Mouse (Mus musculus) cerebellum, adult 9-10 months (tissue): ENCODE data around the gene Prdm15.

Experiments used
- DNase-seq: peaks from one replicate; pipeline ENCODE4 v3.0.0; 2022

The Prdm15 gene

GRCm38 (mm10) chr16:97817414-97817813, 34.2 kb downstream of the Prdm15 start:
- DNase-seq = no peak

- no peak for DNase-seq
These were observed 36.4 kb downstream of the Prdm15 start for GRCm38 (mm10) chr16:97815269-97815668.

GRCm38 (mm10) chr16:97814060-97814459, 37.6 kb downstream of the Prdm15 start:
- DNase-seq = no peak

GRCm38 (mm10) chr16:97808881-97809280, 42.8 kb downstream of the Prdm15 start:
- DNase-seq = no peak

- no peak for DNase-seq
These were observed 46.0 kb downstream of the Prdm15 start for GRCm38 (mm10) chr16:97805646-97806045.

- peak; percentile 77 for DNase-seq
These were observed 46.7 kb downstream of the Prdm15 start for GRCm38 (mm10) chr16:97804680-97805547.

GRCm38 (mm10) chr16:97797950-97798869, 53.4 kb downstream of the Prdm15 start:
- DNase-seq = no peak

- DNase-seq = no peak
These were observed 54.4 kb downstream of the Prdm15 start for GRCm38 (mm10) chr16:97797212-97797611.

- no peak for DNase-seq
These were observed 57.4 kb downstream of the Prdm15 start for GRCm38 (mm10) chr16:97794256-97794655.

- DNase-seq = no peak
These were observed 68.6 kb downstream of the Prdm15 start for GRCm38 (mm10) chr16:97783057-97783456.

GRCm38 (mm10) chr16:97778353-97779025, 73.2 kb downstream of the Prdm15 start:
- peak; percentile 70 for DNase-seq

GRCm38 (mm10) chr16:97766501-97766900, 85.1 kb downstream of the Prdm15 start:
- DNase-seq = no peak

- no peak for DNase-seq
These were observed 87.0 kb downstream of the Prdm15 start for GRCm38 (mm10) chr16:97764626-97765025.

- no peak for DNase-seq
These were observed 87.7 kb downstream of the Prdm15 start for GRCm38 (mm10) chr16:97763990-97764340.

- no peak for DNase-seq
These were observed 88.3 kb downstream of the Prdm15 start, which contains the start of gene Ripk4 for GRCm38 (mm10) chr16:97763061-97763989. TSS of gene Ripk4 (minus strand) at chr16:97763787.

GRCm38 (mm10) chr16:97761782-97762181, 89.9 kb downstream of the Prdm15 start:
- DNase-seq = no peak

- no peak for DNase-seq
These were observed 92.0 kb downstream of the Prdm15 start for GRCm38 (mm10) chr16:97759681-97760080.

- no peak for DNase-seq
These were observed 93.4 kb downstream of the Prdm15 start for GRCm38 (mm10) chr16:97758288-97758687.

- DNase-seq = no peak
These were observed 95.2 kb downstream of the Prdm15 start for GRCm38 (mm10) chr16:97756460-97756859.

- DNase-seq = no peak
These were observed 99.2 kb downstream of the Prdm15 start for GRCm38 (mm10) chr16:97752316-97752941.

- no peak for DNase-seq
These were observed 99.8 kb downstream of the Prdm15 start for GRCm38 (mm10) chr16:97751884-97752283.
